11 mouse cellular contexts compared by ENCODE assay signal in genomic region chr12:112578296-112579090, GRCm38 (mm10). TPM values are rescaled to one million over a fixed set of nuclear protein-coding genes. Genes with fewer than 3 reads are reported as not detected.
A peak's percentile ranks its signal among the peaks of the same experiment; 100 is the strongest.
DNase-seq lines count a peak whose midpoint lies in the region; ATAC-seq lines count a peak whose summit lies in the region.
"Had no signal": no experiment of that assay in that cellular context is flagged by ENCODE, and none has a peak within 500 bp of the region (broad histone marks: within the 10 kb centered on the region; RNA-seq: fewer than 3 reads in every experiment).

No protein-coding gene starts in this region.

- H3K4me1 ChIP-seq in kidney, embryonic 16.5 days (ENCODE audit: insufficient read depth, low read length) = peaks cover 43% of the 10 kb centered on the region
- H3K4me1 ChIP-seq in megakaryocyte, embryonic 14.5 days = peaks cover 87% of the 10 kb centered on the region
- peaks cover 7% of the 10 kb centered on the region for H3K4me1 ChIP-seq in neural tube, embryonic 15.5 days

- no peak overlapping the region for H3K9ac ChIP-seq in kidney, embryonic 16.5 days (replicated peaks; ENCODE audit: low read length)
- no peak overlapping the region for H3K9ac ChIP-seq in neural tube, embryonic 15.5 days (replicated peaks)
- H3K9ac ChIP-seq: neural tube, embryonic 13.5 days had no signal

- H3K27me3 ChIP-seq in kidney, embryonic 16.5 days (ENCODE audit: insufficient read depth, low read length) = no peaks in the 10 kb centered on the region
- H3K27me3 ChIP-seq in megakaryocyte, embryonic 14.5 days (replicated peaks) = peaks cover 2% of the 10 kb centered on the region
- H3K27me3 ChIP-seq in neural tube, embryonic 15.5 days (replicated peaks) = 0 out of 2 replicates have a peak, but pooled peaks cover 2% of the 10 kb centered on the region
- H3K27me3 ChIP-seq: neural tube, embryonic 13.5 days had no signal

- H3K9me3 ChIP-seq in kidney, embryonic 16.5 days (ENCODE audit: low read length) = no peaks in the 10 kb centered on the region
- peaks cover 4% of the 10 kb centered on the region; the same call in 1 of the 2 replicates for H3K9me3 ChIP-seq in megakaryocyte, embryonic 14.5 days
- H3K9me3 ChIP-seq in neural tube, embryonic 15.5 days (replicated peaks) = no peaks in the 10 kb centered on the region
- H3K9me3 ChIP-seq: neural tube, embryonic 13.5 days had no signal

- 0 out of 2 replicates have a peak overlapping the region, but pooled peaks have one; percentile 2 for H3K27ac ChIP-seq in kidney, embryonic 16.5 days (ENCODE audit: low read length)
- H3K27ac ChIP-seq in neural tube, embryonic 15.5 days (replicated peaks) = no peak overlapping the region
- H3K27ac ChIP-seq: neural tube, embryonic 13.5 days had no signal

- peak; percentile 64 for DNase-seq in adrenal gland, postnatal 14 days
- DNase-seq in adrenal gland, postnatal 10 days = no peak
- DNase-seq in kidney, postnatal 25 days = no peak
- DNase-seq in Muller cell, postnatal 12 days (ENCODE audit: inconsistent ontology term) = peak; percentile 91
- DNase-seq in right cerebral cortex, adult 2 months (ENCODE audit: low spot score in 2 of 2) = no peak
- DNase-seq: gastrocnemius, postnatal 25 days; kidney, adult 2 months had no signal

- no peak overlapping the region for H3K4me3 ChIP-seq in kidney, embryonic 16.5 days (ENCODE audit: low read length)
- peak overlapping the region; percentile 80 for H3K4me3 ChIP-seq in megakaryocyte, embryonic 14.5 days (replicated peaks)
- no peak overlapping the region for H3K4me3 ChIP-seq in neural tube, embryonic 15.5 days (replicated peaks)
- H3K4me3 ChIP-seq: neural tube, embryonic 13.5 days had no signal

- no peak for ATAC-seq in kidney, embryonic 16.5 days (ENCODE audit: low FRiP score, low TSS enrichment)
- ATAC-seq in neural tube, embryonic 15.5 days (ENCODE audit: low FRiP score) = no peak

- no peak overlapping the region for H3K4me2 ChIP-seq in kidney, embryonic 16.5 days (replicated peaks; ENCODE audit: low read depth, low read length)
- H3K4me2 ChIP-seq in neural tube, embryonic 15.5 days = no peak overlapping the region
- H3K4me2 ChIP-seq: neural tube, embryonic 13.5 days had no signal

- WGBS in kidney, embryonic 16.5 days = 73% methylated on average over 6 of the region's 6 CpGs
- WGBS in neural tube, embryonic 15.5 days = 70% methylated on average over 6 of the region's 6 CpGs

- H3K36me3 ChIP-seq in kidney, embryonic 16.5 days (ENCODE audit: insufficient read depth, low read length) = no peaks in the 10 kb centered on the region
- H3K36me3 ChIP-seq in megakaryocyte, embryonic 14.5 days (replicated peaks; ENCODE audit: low read length) = no peaks in the 10 kb centered on the region
- H3K36me3 ChIP-seq in neural tube, embryonic 15.5 days = no peaks in the 10 kb centered on the region
- H3K36me3 ChIP-seq: neural tube, embryonic 13.5 days had no signal

RNA-seq across cellular contexts. Expression of gene Inf2, which starts 10.1 kb away (rescaled TPM):
- total RNA-seq in adrenal gland, postnatal 14 days (2021) = 25.3 and 33.2 TPM in 2 replicates
- 10 to 100 TPM; 21.7 to 25.4 TPM for total RNA-seq in adrenal gland, postnatal 10 days (2021)
- polyA plus RNA-seq in kidney, embryonic 16.5 days (2015; fragmentation: Nextera tagmentation; extraction: Ambion mirVana) = 4.7 and 5.3 TPM in 2 replicates
- polyA plus RNA-seq in megakaryocyte, embryonic 14.5 days (2012; ENCODE audit: insufficient read depth, low replicate concordance) = 569 and 1,129 TPM in 2 replicates
- polyA plus RNA-seq in neural tube, embryonic 15.5 days (2015; fragmentation: Nextera tagmentation; extraction: Ambion mirVana) = 1.7 and 2.5 TPM in 2 replicates

RNA-seq across cellular contexts. Expression of gene Adssl1, which starts 41.4 kb away (rescaled TPM):
- total RNA-seq in adrenal gland, postnatal 14 days (2021) = 34.1 and 37.6 TPM in 2 replicates
- total RNA-seq in adrenal gland, postnatal 10 days (2021) = 10 to 100 TPM; 42.9 to 72.4 TPM
- polyA plus RNA-seq in kidney, embryonic 16.5 days (2015; fragmentation: Nextera tagmentation; extraction: Ambion mirVana) = 10.7 and 12.7 TPM in 2 replicates
- 10.1 and 38.2 TPM in 2 replicates for polyA plus RNA-seq in megakaryocyte, embryonic 14.5 days (2012; ENCODE audit: insufficient read depth, low replicate concordance)
- polyA plus RNA-seq in neural tube, embryonic 15.5 days (2015; fragmentation: Nextera tagmentation; extraction: Ambion mirVana) = 7.6 and 8.6 TPM in 2 replicates

Comparison
In these comparisons a context has a peak if more than half of its experiments do, and no peak if none do; other contexts are left out.
1. DNase-seq: peak in adrenal gland, postnatal 14 days (single experiment) and Muller cell, postnatal 12 days (single experiment); none in adrenal gland, postnatal 10 days (single experiment), kidney, postnatal 25 days (0 of 2) and right cerebral cortex, adult 2 months (0 of 2).
2. RNA of gene Inf2, which starts 10.1 kb away (polyA plus RNA-seq): 569 to 1,129 TPM in megakaryocyte, embryonic 14.5 days; 4.7 to 5.3 TPM in kidney, embryonic 16.5 days and 1.7 to 2.5 TPM in neural tube, embryonic 15.5 days; every median in the first group is over 10 times any median in the second.